Mouse (Mus musculus) right cerebral cortex, adult 18-20 months (tissue): ENCODE results near the gene Lcor.
A peak's percentile ranks its signal among the peaks of the same experiment; 100 is the strongest.

Experiments
- DNase-seq: peaks from one replicate; pipeline ENCODE4 v3.0.0; 2022; ENCODE audit warnings: mixed read lengths

Gene Lcor

GRCm38 (mm10) chr19:41482190-41482908 lies at the start of gene Lcor:
Lcor (plus strand) TSS chr19:41482637.
- DNase-seq, result peak; percentile 86

GRCm38 (mm10) chr19:41435366-41435765 lies 47.1 kb upstream of the Lcor start:
- no peak for DNase-seq

- DNase-seq, result no peak
These were observed 46.0 kb upstream of the Lcor start for GRCm38 (mm10) chr19:41436461-41436860.

- peak; percentile 7 for DNase-seq
These were observed 43.5 kb upstream of the Lcor start for GRCm38 (mm10) chr19:41438953-41439352.

GRCm38 (mm10) chr19:41441446-41441845 lies 41.0 kb upstream of the Lcor start:
- no peak for DNase-seq

- no peak for DNase-seq
These were observed 40.4 kb upstream of the Lcor start for GRCm38 (mm10) chr19:41441911-41442607.

- DNase-seq, result no peak
These were observed 39.8 kb upstream of the Lcor start for GRCm38 (mm10) chr19:41442608-41442969.

- no peak for DNase-seq
These were observed 37.9 kb upstream of the Lcor start for GRCm38 (mm10) chr19:41444491-41444890.

- DNase-seq, result no peak
These were observed 37.3 kb upstream of the Lcor start for GRCm38 (mm10) chr19:41445013-41445610.

- DNase-seq, result no peak
These were observed 36.7 kb upstream of the Lcor start for GRCm38 (mm10) chr19:41445723-41446122.

- DNase-seq, result no peak
These were observed 35.3 kb upstream of the Lcor start for GRCm38 (mm10) chr19:41447166-41447565.

- DNase-seq, result no peak
These were observed 34.7 kb upstream of the Lcor start for GRCm38 (mm10) chr19:41447760-41448159.

GRCm38 (mm10) chr19:41449415-41450075 lies 32.9 kb upstream of the Lcor start:
- no peak for DNase-seq

- no peak for DNase-seq
These were observed 30.3 kb upstream of the Lcor start for GRCm38 (mm10) chr19:41452166-41452565.

- no peak for DNase-seq
These were observed 27.8 kb upstream of the Lcor start for GRCm38 (mm10) chr19:41454601-41455000.

- DNase-seq, result no peak
These were observed 27.3 kb upstream of the Lcor start for GRCm38 (mm10) chr19:41455091-41455626.

GRCm38 (mm10) chr19:41457181-41457580 lies 25.3 kb upstream of the Lcor start:
- DNase-seq, result no peak

GRCm38 (mm10) chr19:41462166-41462735 lies 20.2 kb upstream of the Lcor start:
- DNase-seq, result no peak

- no peak for DNase-seq
These were observed 18.6 kb upstream of the Lcor start for GRCm38 (mm10) chr19:41463841-41464240.

- no peak for DNase-seq
These were observed 16.0 kb upstream of the Lcor start for GRCm38 (mm10) chr19:41466475-41466874.

GRCm38 (mm10) chr19:41473566-41474135 lies 8.8 kb upstream of the Lcor start:
- no peak for DNase-seq

- no peak for DNase-seq
These were observed 7.5 kb upstream of the Lcor start for GRCm38 (mm10) chr19:41474943-41475342.
